Mouse (Mus musculus): ENCODE data around the gene Gm9821. TPM values are rescaled to one million over a fixed set of nuclear protein-coding genes. Genes with fewer than 3 reads are reported as not detected.
A peak's percentile ranks its signal among the peaks of the same experiment; 100 is the strongest.

The Gm9821 gene
- polyA plus RNA-seq, 1 experiment from 2014 or later = 1.7 TPM

DNA sequence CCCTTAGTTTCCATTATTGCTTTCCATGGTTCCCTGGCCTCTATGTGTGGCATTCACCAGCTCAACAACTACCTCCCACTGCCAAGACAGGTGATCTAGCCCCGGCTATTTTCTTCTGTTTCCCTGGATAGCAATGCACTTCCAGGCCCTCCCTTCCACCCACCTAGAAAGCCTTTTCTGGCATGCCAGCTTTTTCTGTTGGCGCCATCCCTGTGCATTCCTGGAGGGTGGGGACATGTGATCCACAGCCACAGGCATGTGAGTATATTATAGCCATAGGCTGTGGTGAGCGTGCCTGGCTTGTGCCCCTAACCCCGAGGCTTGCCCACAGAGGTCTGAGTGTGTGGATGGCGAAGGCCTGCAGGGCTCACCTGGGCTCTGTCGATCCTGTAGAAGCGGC lies 9.3 kb upstream of the Gm9821 start:
- Histone ChIP-seq H3K27ac (no peak overlapping the region), H3K9me3 (replicated peaks) (no peaks in the 10 kb centered on the region), H3K9ac (no peak overlapping the region), H3K36me3 (peaks cover 72% of the 10 kb centered on the region), H3K4me3 (no peak overlapping the region), H3K4me2 (no peak overlapping the region), H3K27me3 (no peaks in the 10 kb centered on the region), H3K4me1 (replicated peaks) (peaks cover 30% of the 10 kb centered on the region)
- ATAC-seq (replicated peaks; ENCODE audit: insufficient number of reproducible peaks, insufficient read depth, low FRiP score, low read depth) = no peak
- WGBS = 93% methylated on average over 7 of the region's 7 CpGs

DNA sequence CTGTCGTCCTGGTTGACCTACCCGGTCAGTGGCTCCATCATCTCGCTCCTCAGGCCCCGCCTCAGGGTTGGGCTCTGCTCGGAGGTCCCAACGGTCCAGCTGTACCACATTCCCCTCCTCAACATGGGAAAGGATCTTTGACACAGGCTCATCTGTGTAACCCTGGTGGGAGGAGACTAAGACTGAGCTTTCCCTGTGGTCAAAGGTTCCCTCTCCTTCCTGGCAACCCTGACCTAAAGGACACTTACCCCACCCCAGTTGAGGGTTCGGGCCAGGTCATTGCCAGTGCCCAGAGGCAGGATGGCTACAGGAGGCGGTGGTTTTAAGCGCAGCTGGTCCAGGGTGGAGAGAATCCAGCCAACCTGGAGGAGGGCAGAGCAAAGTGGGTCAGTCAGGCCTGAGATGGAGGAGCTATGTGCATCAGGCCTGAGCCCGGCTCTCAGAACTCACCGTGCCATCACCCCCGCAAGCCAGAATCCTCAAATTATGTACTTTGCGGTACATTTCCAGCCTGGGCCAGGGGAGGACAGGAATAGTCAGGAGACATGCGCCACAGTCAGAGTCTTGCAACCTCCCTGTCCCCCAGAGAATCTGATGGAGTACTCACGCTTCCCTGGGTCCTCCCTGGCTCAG lies 6.1 kb upstream of the Gm9821 start:
- WGBS = 85% methylated on average over 15 of the region's 15 CpGs

DNA sequence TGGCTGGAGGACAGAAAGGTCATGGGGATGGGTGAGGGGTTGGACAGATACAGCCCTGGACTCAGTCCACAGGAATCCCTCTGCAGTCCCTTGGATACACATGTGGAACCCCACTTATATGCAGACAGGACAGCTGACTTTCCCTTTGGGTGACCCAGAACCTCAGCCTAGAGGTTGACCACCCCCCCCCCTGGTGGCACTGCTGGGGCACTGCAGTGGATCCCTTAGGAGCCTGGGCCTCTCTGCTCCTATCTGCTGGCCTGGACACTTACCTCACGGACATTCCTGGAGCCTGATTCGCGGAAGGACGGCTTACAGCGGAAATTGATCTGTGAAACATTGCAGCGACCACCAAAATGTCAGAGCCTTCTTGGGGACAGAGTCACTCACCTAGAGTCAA lies 3.1 kb upstream of the Gm9821 start:
- no peak for ATAC-seq (replicated peaks; ENCODE audit: insufficient number of reproducible peaks, insufficient read depth, low FRiP score, low read depth)
- H3K27me3 ChIP-seq = no peaks in the 10 kb centered on the region
- peaks cover 49% of the 10 kb centered on the region for H3K36me3 ChIP-seq
- H3K4me2 ChIP-seq = no peak overlapping the region
- H3K9ac ChIP-seq = no peak overlapping the region
- H3K4me1 ChIP-seq (replicated peaks) = peaks cover 37% of the 10 kb centered on the region
- H3K27ac ChIP-seq = no peak overlapping the region
- 42% methylated on average over 6 of the region's 6 CpGs for WGBS
- no peak overlapping the region for H3K4me3 ChIP-seq
- no peaks in the 10 kb centered on the region for H3K9me3 ChIP-seq (replicated peaks)

More for the DNA sequence above, 6.1 kb upstream of the Gm9821 start:
- peaks cover 10% of the 10 kb centered on the region for H3K4me1 ChIP-seq (replicated peaks)
- H3K27ac ChIP-seq = no peak overlapping the region
- ATAC-seq (replicated peaks; ENCODE audit: insufficient number of reproducible peaks, insufficient read depth, low FRiP score, low read depth) = no peak
- no peak overlapping the region for H3K9ac ChIP-seq
- no peak overlapping the region for H3K4me2 ChIP-seq
- no peaks in the 10 kb centered on the region for H3K9me3 ChIP-seq (replicated peaks)
- H3K27me3 ChIP-seq = no peaks in the 10 kb centered on the region
- H3K36me3 ChIP-seq = peaks cover 77% of the 10 kb centered on the region
- H3K4me3 ChIP-seq = no peak overlapping the region

DNA sequence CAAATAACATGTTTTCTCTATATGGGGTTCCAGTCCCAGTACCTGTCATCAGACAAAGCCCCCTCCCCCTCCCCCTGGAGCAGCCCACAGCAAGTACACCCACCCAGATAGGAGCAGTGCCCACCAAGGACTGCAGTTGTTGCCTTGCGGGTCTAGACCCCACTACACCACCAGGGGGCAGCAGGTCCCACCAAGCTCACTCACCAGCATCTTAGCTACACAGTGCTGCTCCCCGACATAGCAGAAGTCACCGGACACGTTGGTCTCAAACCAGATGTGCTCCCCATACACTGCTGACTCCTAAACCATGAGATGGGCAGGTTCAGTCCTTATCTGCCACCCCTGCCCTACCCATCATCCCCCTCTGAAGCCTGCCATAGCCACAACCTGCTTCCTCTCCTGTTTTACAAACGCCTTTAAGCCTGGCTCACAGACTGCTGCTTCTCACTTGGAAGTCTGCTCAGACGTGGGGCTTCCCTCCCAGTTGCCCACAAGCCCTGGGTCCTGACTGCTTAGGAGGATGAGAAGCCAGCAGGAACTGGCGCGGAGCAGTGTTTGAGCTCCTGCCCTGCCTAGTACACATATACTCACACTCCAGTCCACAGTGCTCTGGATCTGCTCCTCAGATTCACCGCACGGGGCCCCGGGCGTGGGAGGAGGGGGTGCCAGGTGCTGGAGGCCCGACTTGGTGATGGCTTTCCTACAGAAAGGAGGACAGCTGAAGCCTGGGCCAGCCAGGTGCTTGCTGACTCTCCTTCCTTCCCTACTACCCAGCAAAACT lies 1.1 kb upstream of the Gm9821 start:
- 43% methylated on average over 13 of the region's 13 CpGs for WGBS
- 0 out of 2 replicates have a peak overlapping the region, but pooled peaks have one; percentile 9 for H3K27ac ChIP-seq
- peaks cover 28% of the 10 kb centered on the region for H3K36me3 ChIP-seq
- 0 out of 2 replicates have a peak overlapping the region, but pooled peaks have one; percentile 2 for H3K4me2 ChIP-seq
- H3K27me3 ChIP-seq = no peaks in the 10 kb centered on the region
- H3K9me3 ChIP-seq (replicated peaks) = no peaks in the 10 kb centered on the region
- H3K4me3 ChIP-seq = no peak overlapping the region
- no peak overlapping the region for H3K9ac ChIP-seq
- peaks cover 57% of the 10 kb centered on the region for H3K4me1 ChIP-seq (replicated peaks)
- ATAC-seq (replicated peaks; ENCODE audit: insufficient number of reproducible peaks, insufficient read depth, low FRiP score, low read depth) = peak; percentile 58

DNA sequence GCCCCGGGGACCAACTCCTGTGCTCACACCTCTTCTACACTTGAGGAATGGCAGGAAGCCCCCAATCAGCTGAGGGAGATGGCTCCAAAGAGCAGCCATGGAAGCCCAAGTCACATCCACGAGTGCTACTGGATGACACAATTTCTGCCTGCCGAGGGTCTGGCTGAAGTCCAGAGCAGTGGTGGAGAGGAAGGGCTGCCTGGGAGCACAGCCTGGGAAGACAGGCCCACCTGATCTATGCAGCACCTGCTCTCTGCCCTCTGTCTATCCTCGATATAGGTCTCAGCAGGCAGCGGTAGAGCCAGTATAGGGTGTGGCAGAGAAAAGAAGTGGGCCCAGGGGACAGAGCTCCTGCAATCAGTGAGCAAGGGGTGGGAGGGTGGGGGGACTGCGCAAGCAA lies 1.3 kb downstream of the Gm9821 start:
- Histone ChIP-seq H3K27me3 (no peaks in the 10 kb centered on the region), H3K36me3 (peaks cover 12% of the 10 kb centered on the region), H3K4me3 (no peak overlapping the region), H3K4me2 (peak overlapping the region; percentile 48), H3K27ac (peak overlapping the region; percentile 55), H3K9ac (peak overlapping the region; percentile 18; the same call in 1 of the 2 replicates), H3K9me3 (replicated peaks) (no peaks in the 10 kb centered on the region), H3K4me1 (replicated peaks) (peaks cover 77% of the 10 kb centered on the region)
- ATAC-seq (replicated peaks; ENCODE audit: insufficient number of reproducible peaks, insufficient read depth, low FRiP score, low read depth) = no peak
- WGBS = 31% methylated on average over 6 of the region's 6 CpGs

DNA sequence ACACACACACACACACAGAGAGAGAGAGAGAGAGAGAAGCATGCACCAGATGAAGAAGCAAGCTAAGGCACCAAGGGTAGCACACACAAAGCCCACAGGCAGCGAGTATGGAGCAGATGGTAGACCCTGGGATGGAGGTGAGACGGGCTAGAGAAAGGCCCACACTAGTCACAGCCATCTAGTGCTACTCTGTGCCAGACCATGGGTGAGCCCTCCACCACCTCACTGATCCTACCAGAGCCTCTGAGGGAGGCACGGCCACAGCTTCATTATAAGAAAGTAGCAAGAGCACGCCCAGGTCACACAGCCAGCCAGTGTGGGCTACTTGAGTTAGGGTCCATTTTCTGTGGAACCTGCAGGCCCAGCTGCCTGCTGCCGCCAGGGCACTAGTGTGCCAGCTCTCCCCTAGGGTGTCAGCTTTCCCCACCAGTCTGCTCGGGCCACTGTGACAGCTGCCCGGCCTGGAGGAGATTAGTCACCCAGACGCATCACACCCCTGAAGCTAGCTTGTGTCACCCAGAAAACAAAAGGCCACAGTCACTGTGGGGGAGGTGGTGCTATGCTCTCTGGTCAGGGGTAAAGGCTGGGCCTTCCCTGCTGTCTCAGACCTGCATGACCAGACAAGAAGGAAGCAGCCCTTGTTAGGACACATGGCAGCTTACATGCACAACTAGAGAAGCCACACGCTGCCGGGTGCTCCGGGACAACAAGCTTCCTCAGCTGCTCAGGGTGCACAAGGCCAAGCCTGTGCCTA lies 2.1 kb downstream of the Gm9821 start:
- peak overlapping the region; percentile 8 for H3K4me3 ChIP-seq
- no peaks in the 10 kb centered on the region for H3K9me3 ChIP-seq (replicated peaks)
- H3K27ac ChIP-seq = peak overlapping the region; percentile 98
- H3K4me2 ChIP-seq = peak overlapping the region; percentile 48
- peak overlapping the region; percentile 18; the same call in 1 of the 2 replicates for H3K9ac ChIP-seq
- ATAC-seq (replicated peaks; ENCODE audit: insufficient number of reproducible peaks, insufficient read depth, low FRiP score, low read depth) = no peak
- H3K27me3 ChIP-seq = no peaks in the 10 kb centered on the region
- H3K36me3 ChIP-seq = peaks cover 5% of the 10 kb centered on the region; the same call in 1 of the 2 replicates
- 39% methylated on average over 11 of the region's 11 CpGs for WGBS
- H3K4me1 ChIP-seq (replicated peaks) = peaks cover 77% of the 10 kb centered on the region

DNA sequence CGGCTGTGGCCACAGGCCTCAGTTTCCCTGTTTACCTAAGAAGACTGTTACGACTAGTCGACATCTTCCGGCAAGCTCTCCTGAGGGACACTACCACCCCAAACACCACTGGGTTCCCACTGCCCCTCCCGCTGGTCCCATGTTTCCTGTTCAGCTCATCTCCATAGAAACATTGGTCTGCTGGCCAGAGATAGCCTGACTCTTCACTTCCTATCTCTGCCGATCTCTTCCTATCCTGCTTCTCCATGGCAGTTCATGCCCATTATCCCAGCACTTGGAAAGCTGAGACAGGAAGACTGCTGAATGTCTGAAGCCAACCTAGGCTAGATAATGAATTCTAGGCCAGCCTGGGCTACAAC lies 2.6 kb downstream of the Gm9821 start:
- H3K27me3 ChIP-seq = no peaks in the 10 kb centered on the region
- peak overlapping the region; percentile 48 for H3K4me2 ChIP-seq
- peak overlapping the region; percentile 8 for H3K4me3 ChIP-seq
- peak overlapping the region; percentile 98 for H3K27ac ChIP-seq
- no peaks in the 10 kb centered on the region for H3K9me3 ChIP-seq (replicated peaks)
- ATAC-seq (replicated peaks; ENCODE audit: insufficient number of reproducible peaks, insufficient read depth, low FRiP score, low read depth) = no peak
- H3K4me1 ChIP-seq (replicated peaks) = peaks cover 78% of the 10 kb centered on the region
- 0 out of 2 replicates have a peak overlapping the region, but pooled peaks have one; percentile 18 for H3K9ac ChIP-seq
- WGBS = 51% methylated on average over 6 of the region's 6 CpGs
- H3K36me3 ChIP-seq = 0 out of 2 replicates have a peak, but pooled peaks cover 5% of the 10 kb centered on the region

DNA sequence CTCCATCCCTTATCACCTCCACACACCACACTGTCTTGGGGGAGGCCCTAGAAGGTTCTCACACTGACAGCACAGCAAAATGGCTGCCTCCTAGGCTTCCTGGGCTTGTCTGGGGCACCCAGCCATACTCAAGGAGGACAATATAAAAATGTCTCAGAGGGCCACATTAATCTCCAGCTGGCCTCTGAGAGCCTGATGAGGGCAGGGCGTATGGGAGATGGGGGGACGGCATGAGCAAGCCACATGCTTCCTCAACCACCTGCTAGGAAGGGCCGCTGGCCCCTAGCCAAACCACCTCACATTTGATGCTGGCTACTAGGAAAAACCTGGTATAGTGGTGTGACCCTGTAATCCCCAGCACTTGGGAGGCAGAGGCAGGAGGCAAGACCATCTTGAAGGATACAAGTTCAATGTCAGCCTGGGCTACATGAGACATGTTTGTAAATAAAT lies 3.3 kb downstream of the Gm9821 start:
- Histone ChIP-seq H3K4me2 (peak overlapping the region; percentile 63), H3K4me3 (peak overlapping the region; percentile 52), H3K4me1 (replicated peaks) (peaks cover 85% of the 10 kb centered on the region), H3K9ac (peak overlapping the region; percentile 59; the same call in 1 of the 2 replicates), H3K9me3 (replicated peaks) (no peaks in the 10 kb centered on the region), H3K27ac (peak overlapping the region; percentile 98), H3K27me3 (no peaks in the 10 kb centered on the region), H3K36me3 (no peaks in the 10 kb centered on the region)
- WGBS = 49% methylated on average over 3 of the region's 3 CpGs
- ATAC-seq (replicated peaks; ENCODE audit: insufficient number of reproducible peaks, insufficient read depth, low FRiP score, low read depth) = no peak

DNA sequence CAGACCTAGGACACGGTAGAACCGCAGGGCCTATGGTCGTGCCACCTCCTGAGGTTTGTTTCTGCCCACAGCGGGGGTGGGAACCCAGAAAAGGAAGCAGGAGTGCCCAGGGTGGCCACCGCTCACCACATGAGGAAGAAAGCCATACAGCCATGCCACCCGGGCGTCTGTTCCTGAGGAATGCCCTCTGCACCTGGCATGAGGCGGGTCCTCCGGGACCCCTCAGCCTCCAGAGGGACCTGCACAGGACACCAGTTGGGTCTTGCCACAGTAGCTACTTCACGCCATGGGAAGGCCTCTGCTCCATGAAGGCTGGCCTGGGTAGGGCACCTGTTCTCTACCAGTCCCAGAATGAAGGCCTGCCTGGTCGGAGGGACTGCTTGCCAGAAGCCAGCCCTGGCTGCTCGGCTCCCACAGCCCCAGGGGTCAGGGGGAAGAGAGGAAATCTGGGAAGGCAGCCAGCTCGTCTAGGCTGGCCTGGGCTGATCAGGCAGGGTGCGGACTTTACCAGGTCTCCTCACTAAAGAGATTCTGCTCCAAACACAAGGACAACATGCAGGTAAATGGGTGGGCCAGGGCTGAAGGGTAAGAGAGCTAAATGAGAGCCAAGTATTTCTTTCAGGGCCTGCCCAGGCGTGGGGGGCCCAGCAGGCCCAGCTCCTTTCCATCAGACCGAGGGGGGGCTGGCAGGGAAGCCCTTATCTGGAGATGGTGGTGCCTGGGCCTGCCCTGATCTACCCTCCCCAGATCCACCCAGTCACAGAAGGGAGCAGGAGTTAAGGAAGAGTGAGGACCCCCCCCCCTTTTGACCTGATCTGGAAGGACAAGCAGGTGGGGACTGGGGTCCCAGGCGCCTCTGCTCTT lies 4.1 kb downstream of the Gm9821 start:
- no peaks in the 10 kb centered on the region for H3K9me3 ChIP-seq (replicated peaks)
- peak overlapping the region; percentile 52 for H3K4me3 ChIP-seq
- H3K4me2 ChIP-seq = peak overlapping the region; percentile 63
- H3K36me3 ChIP-seq = no peaks in the 10 kb centered on the region
- peak overlapping the region; percentile 98 for H3K27ac ChIP-seq
- 45% methylated on average over 17 of the region's 17 CpGs for WGBS
- H3K27me3 ChIP-seq = no peaks in the 10 kb centered on the region
- peak overlapping the region; percentile 59 for H3K9ac ChIP-seq
- peak; percentile 73 for ATAC-seq (replicated peaks; ENCODE audit: insufficient number of reproducible peaks, insufficient read depth, low FRiP score, low read depth)
- peaks cover 88% of the 10 kb centered on the region for H3K4me1 ChIP-seq (replicated peaks)

DNA sequence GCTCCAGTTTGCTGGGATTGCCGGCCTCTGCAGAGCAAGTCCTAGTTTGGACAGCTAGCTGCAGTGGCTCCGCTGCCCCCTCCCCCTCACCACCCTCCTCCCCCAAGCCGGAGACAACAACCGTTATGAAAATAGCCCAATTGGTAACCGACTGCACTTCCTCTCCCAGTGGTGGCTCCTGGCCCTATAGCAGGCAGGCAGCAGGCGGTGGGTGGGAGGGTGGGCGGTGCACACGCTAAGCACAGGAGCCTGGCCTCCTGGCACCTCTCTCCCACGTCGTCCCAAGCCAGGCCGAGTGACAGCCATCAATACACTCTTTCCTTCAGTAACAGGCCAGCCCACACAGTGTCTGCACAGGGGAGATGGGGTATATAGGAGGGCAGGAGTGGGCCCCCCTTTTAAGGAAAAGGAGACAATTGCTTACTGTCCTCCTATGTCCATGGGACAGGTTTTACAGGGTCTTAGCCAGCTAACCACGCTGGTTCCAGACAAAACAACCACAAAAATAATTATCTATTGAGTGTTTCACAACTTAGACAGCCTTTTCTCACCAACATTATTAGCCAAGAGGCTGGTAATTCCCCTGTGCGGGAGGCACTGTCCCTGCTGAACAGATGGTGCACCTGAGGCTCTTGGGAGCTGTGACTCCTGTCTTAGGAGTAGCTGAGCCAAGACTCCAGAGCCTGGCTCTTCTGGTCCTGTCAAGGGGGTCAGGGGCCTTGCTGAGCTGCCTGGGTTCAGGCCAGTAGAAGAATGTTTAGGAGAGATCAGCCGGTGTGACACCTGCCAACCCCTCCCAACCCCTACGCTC lies 5.0 kb downstream of the Gm9821 start:
- peaks cover 88% of the 10 kb centered on the region for H3K4me1 ChIP-seq (replicated peaks)
- WGBS = 11% methylated on average over 15 of the region's 15 CpGs
- ATAC-seq (replicated peaks; ENCODE audit: insufficient number of reproducible peaks, insufficient read depth, low FRiP score, low read depth) = peak; percentile 77

More for the DNA sequence above, 5.0 kb downstream of the Gm9821 start:
- H3K36me3 ChIP-seq = no peaks in the 10 kb centered on the region
- peak overlapping the region; percentile 59 for H3K9ac ChIP-seq
- H3K4me3 ChIP-seq = peak overlapping the region; percentile 52
- H3K9me3 ChIP-seq (replicated peaks) = no peaks in the 10 kb centered on the region
- peak overlapping the region; percentile 98 for H3K27ac ChIP-seq
- peak overlapping the region; percentile 63 for H3K4me2 ChIP-seq
- H3K27me3 ChIP-seq = no peaks in the 10 kb centered on the region
